Mouse (Mus musculus): ENCODE measurements at regions not wholly inside any gene's neighbourhood (a gene's known extent, or its start where the extent isn't known, plus 50 kb on each side); places are given as distances from the start of the nearest gene placed in this dataset.
A peak's percentile ranks its signal among the peaks of the same experiment; 100 is the strongest.

DNA sequence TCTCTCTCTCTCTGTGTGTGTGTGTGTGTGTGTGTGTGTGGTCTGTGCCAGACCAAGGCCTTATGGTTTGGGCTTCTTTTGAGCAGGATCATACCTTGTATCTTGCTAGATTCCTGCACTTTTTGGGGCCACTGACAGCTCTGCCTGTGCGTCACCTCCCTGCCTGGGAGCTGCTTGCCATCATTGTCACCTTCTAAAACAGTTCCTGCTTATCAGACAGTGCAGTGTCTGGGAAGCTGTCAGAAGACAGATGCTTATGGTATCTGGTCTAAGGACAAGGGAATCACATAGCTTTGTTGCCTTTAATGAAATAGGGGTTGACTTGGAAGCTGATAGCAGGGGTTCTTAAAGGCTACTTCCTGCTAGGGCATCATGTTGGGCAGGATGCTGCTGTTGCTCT lies 114.1 kb upstream of the Spon1 start:
- Histone ChIP-seq H3K4me1 (ENCODE audit: control insufficient read depth, insufficient read depth, low read length) (no peaks in the 10 kb centered on the region), H3K4me2 (ENCODE audit: low read depth, severe bottlenecking) (no peak overlapping the region), H3K36me3 (ENCODE audit: control insufficient read depth, insufficient read depth, low read length) (no peaks in the 10 kb centered on the region), H3K9ac (ENCODE audit: low read length) (no peak overlapping the region), H3K27ac (replicated peaks; ENCODE audit: low read depth, low read length) (no peak overlapping the region), H3K4me3 (ENCODE audit: low read depth, low read length) (no peak overlapping the region), H3K27me3 (ENCODE audit: control insufficient read depth, insufficient read depth, low read length) (no peaks in the 10 kb centered on the region), H3K9me3 (ENCODE audit: control insufficient read depth, low read length) (no peaks in the 10 kb centered on the region)
- ATAC-seq (ENCODE audit: insufficient number of reproducible peaks, low FRiP score, low TSS enrichment, low read depth) = no peak
- WGBS = 50% methylated on average over 1 of the region's 1 CpGs
- no peak for DNase-seq (ENCODE audit: low spot score)

DNA sequence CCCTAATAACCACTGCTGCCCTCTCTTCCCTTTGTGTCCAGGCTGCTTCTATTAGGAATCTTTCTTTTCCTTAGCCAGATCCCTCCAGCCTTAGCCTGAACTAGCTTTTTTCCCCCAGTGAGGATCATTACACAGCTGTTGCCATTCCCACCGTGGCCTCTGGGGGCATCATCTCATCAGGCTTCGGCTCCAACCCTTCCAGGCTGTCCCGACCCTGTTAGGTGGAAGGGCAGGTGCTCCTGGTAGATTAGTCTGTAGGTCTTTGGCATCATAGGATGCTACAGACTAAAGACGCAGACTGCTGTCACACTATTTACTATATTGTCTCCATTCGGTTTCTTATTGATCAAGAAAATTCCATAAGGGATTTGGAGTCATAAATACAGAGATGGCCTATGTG lies 112.7 kb upstream of the Spon1 start:
- H3K9me3 ChIP-seq (ENCODE audit: control insufficient read depth, low read length) = no peaks in the 10 kb centered on the region
- no peak overlapping the region for H3K27ac ChIP-seq (replicated peaks; ENCODE audit: low read depth, low read length)
- 32% methylated on average over 5 of the region's 5 CpGs for WGBS
- no peak overlapping the region for H3K9ac ChIP-seq (ENCODE audit: low read length)
- peak; percentile 73 for DNase-seq (ENCODE audit: low spot score)
- H3K27me3 ChIP-seq (ENCODE audit: control insufficient read depth, insufficient read depth, low read length) = no peaks in the 10 kb centered on the region
- H3K4me1 ChIP-seq (ENCODE audit: control insufficient read depth, insufficient read depth, low read length) = no peaks in the 10 kb centered on the region
- H3K4me3 ChIP-seq (ENCODE audit: low read depth, low read length) = no peak overlapping the region
- no peaks in the 10 kb centered on the region for H3K36me3 ChIP-seq (ENCODE audit: control insufficient read depth, insufficient read depth, low read length)
- no peak for ATAC-seq (ENCODE audit: insufficient number of reproducible peaks, low FRiP score, low TSS enrichment, low read depth)
- H3K4me2 ChIP-seq (ENCODE audit: low read depth, severe bottlenecking) = no peak overlapping the region

DNA sequence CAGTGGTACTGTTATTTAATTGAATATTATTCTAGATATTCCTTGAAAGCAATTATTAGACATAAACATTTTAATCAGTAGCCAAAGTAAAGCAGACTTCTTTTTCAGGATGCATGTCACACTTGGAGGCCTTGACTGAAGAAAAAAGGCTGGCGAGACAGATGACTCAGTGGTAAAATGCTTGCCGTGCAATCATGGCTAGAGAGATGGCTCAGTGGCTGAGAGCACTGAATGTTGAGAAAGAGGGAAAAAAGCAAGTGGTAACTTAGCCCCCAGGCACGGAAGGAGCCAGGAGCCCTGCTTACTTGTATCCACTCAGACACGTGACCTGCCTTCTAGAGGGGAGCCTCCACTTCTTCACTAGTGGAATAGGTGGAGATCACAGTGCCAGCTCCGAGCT lies 110.5 kb upstream of the Spon1 start:
- no peak for ATAC-seq (ENCODE audit: insufficient number of reproducible peaks, low FRiP score, low TSS enrichment, low read depth)
- no peaks in the 10 kb centered on the region for H3K36me3 ChIP-seq (ENCODE audit: control insufficient read depth, insufficient read depth, low read length)

DNA sequence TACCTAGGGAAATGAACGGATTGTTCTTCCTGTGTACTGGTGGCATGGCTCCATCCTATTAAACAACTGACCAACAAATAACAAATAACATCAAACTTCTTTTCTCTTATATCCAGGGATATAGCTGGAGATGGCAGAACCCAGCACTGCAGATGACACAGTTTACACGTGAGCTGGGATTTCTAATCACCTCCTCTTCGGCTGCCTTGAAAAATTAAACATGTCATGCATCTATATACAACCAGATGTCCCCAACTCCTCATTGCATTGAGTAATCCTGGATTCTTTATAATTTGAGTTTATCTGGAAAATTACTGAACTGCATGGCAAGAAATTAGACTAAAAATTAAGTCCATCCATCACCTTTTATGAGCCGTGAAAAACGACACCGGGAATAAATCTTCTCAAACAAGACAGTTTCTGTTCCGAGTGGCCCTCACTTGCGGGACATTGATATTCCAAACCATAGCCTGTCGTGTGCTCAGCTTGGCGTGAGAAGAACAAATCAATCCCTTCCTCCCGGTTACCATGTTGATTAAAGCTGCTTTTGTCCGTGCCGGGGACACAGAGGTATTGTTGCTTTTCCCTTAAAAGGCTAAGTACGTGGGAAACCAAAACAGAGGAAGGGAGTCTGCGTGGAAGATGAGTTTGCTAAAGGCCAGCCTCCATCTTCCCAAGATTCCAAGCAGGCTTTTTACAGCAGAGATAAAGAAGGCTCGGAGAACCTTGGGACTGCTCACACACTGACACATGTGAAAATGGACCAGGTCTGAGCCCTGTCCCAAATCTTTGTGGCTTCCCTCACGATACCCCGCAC lies 92.8 kb upstream of the Spon1 start:
- Histone ChIP-seq H3K4me3 (ENCODE audit: low read depth, low read length) (no peak overlapping the region), H3K27ac (replicated peaks; ENCODE audit: low read depth, low read length) (no peak overlapping the region), H3K9me3 (ENCODE audit: control insufficient read depth, low read length) (no peaks in the 10 kb centered on the region), H3K27me3 (ENCODE audit: control insufficient read depth, insufficient read depth, low read length) (no peaks in the 10 kb centered on the region), H3K4me1 (ENCODE audit: control insufficient read depth, insufficient read depth, low read length) (no peaks in the 10 kb centered on the region), H3K4me2 (ENCODE audit: low read depth, severe bottlenecking) (no peak overlapping the region), H3K36me3 (ENCODE audit: control insufficient read depth, insufficient read depth, low read length) (no peaks in the 10 kb centered on the region), H3K9ac (ENCODE audit: low read length) (no peak overlapping the region)
- no peak for DNase-seq (ENCODE audit: low spot score)
- no peak for ATAC-seq (ENCODE audit: insufficient number of reproducible peaks, low FRiP score, low TSS enrichment, low read depth)
- whole genome bisulfite sequencing = 69% methylated on average over 18 of the region's 18 CpGs

More for the DNA sequence above, 110.5 kb upstream of the Spon1 start:
- no peak overlapping the region for H3K4me2 ChIP-seq (ENCODE audit: low read depth, severe bottlenecking)
- H3K9ac ChIP-seq (ENCODE audit: low read length) = no peak overlapping the region
- H3K27me3 ChIP-seq (ENCODE audit: control insufficient read depth, insufficient read depth, low read length) = no peaks in the 10 kb centered on the region
- H3K9me3 ChIP-seq (ENCODE audit: control insufficient read depth, low read length) = no peaks in the 10 kb centered on the region
- DNase-seq (ENCODE audit: low spot score) = no peak
- H3K4me3 ChIP-seq (ENCODE audit: low read depth, low read length) = no peak overlapping the region
- no peak overlapping the region for H3K27ac ChIP-seq (replicated peaks; ENCODE audit: low read depth, low read length)
- H3K4me1 ChIP-seq (ENCODE audit: control insufficient read depth, insufficient read depth, low read length) = no peaks in the 10 kb centered on the region
- WGBS = 81% methylated on average over 5 of the region's 5 CpGs

DNA sequence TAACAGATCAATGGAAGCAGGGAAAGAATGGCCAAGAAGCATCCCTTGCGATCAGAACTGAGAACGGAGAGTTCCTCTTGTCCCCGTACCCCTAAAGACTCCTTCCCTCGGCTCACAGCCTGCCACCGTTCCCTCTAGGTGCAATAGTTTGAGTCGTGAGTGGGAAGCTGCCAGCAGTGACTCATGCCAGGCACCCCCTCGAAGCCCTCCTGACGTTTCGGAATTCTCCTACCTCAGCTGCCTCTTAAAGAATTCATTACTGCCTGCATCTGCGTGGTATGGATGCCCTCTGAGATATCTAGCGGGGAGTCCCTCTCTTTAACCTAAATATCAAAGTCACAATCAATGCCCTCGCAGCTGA lies 92.2 kb upstream of the Spon1 start:
- whole genome bisulfite sequencing = 74% methylated on average over 12 of the region's 12 CpGs
- no peaks in the 10 kb centered on the region for H3K4me1 ChIP-seq (ENCODE audit: control insufficient read depth, insufficient read depth, low read length)
- no peak overlapping the region for H3K4me3 ChIP-seq (ENCODE audit: low read depth, low read length)
- ATAC-seq (ENCODE audit: insufficient number of reproducible peaks, low FRiP score, low TSS enrichment, low read depth) (no peak), DNase-seq (ENCODE audit: low spot score) (no peak)
- no peaks in the 10 kb centered on the region for H3K9me3 ChIP-seq (ENCODE audit: control insufficient read depth, low read length)
- H3K36me3 ChIP-seq (ENCODE audit: control insufficient read depth, insufficient read depth, low read length) = no peaks in the 10 kb centered on the region
- H3K9ac ChIP-seq (ENCODE audit: low read length) = no peak overlapping the region
- no peaks in the 10 kb centered on the region for H3K27me3 ChIP-seq (ENCODE audit: control insufficient read depth, insufficient read depth, low read length)
- no peak overlapping the region for H3K27ac ChIP-seq (replicated peaks; ENCODE audit: low read depth, low read length)
- no peak overlapping the region for H3K4me2 ChIP-seq (ENCODE audit: low read depth, severe bottlenecking)

DNA sequence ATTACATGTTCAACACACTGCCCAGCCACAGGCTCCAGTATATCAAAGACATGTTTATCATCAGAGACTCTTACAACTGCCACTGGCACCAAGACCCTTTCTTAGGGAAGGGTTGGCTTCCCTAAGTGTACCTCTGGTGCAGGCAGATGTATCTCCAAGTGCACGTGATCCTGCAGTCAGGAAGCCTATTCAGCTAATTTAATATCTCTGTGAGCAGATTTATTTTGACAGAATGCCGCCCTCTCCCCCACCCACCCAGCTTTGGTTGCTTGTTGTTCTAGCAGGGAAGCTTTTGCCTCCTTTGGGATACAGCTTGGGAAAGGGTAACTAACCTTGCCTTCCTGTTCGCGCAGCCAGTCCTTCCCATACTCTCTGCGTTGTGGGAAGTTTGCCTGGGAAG lies 83.5 kb upstream of the Spon1 start:
- no peak for ATAC-seq (ENCODE audit: insufficient number of reproducible peaks, low FRiP score, low TSS enrichment, low read depth)
- no peaks in the 10 kb centered on the region for H3K9me3 ChIP-seq (ENCODE audit: control insufficient read depth, low read length)

DNA sequence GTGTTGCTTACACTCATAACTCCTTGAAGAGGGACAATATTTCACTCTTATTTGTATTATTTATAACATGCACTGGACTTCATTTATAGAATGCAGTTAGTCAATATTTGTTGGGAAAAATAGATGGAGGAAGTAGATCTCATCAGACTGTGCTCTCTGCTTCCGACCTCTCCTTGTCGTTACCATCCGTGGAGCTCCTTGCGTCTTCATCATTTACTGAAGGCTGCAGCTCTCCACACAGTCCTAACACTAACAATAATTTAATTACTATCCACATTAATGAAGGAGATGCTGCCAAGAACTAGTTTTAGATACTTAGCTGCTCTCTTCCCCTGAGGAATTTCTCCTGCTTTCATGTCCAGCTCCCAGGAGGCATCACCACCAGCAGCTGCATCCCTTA lies 80.4 kb upstream of the Spon1 start:
- no peaks in the 10 kb centered on the region for H3K36me3 ChIP-seq (ENCODE audit: control insufficient read depth, insufficient read depth, low read length)
- DNase-seq (ENCODE audit: low spot score) (no peak), ATAC-seq (ENCODE audit: insufficient number of reproducible peaks, low FRiP score, low TSS enrichment, low read depth) (no peak)
- H3K4me2 ChIP-seq (ENCODE audit: low read depth, severe bottlenecking) = no peak overlapping the region
- 93% methylated on average over 4 of the region's 4 CpGs for WGBS
- no peak overlapping the region for H3K4me3 ChIP-seq (ENCODE audit: low read depth, low read length)
- no peak overlapping the region for H3K27ac ChIP-seq (replicated peaks; ENCODE audit: low read depth, low read length)
- H3K9ac ChIP-seq (ENCODE audit: low read length) = no peak overlapping the region
- no peaks in the 10 kb centered on the region for H3K4me1 ChIP-seq (ENCODE audit: control insufficient read depth, insufficient read depth, low read length)
- H3K27me3 ChIP-seq (ENCODE audit: control insufficient read depth, insufficient read depth, low read length) = no peaks in the 10 kb centered on the region
- no peaks in the 10 kb centered on the region for H3K9me3 ChIP-seq (ENCODE audit: control insufficient read depth, low read length)

More for the DNA sequence above, 83.5 kb upstream of the Spon1 start:
- Histone ChIP-seq H3K4me2 (ENCODE audit: low read depth, severe bottlenecking) (no peak overlapping the region), H3K9ac (ENCODE audit: low read length) (no peak overlapping the region), H3K4me1 (ENCODE audit: control insufficient read depth, insufficient read depth, low read length) (no peaks in the 10 kb centered on the region), H3K36me3 (ENCODE audit: control insufficient read depth, insufficient read depth, low read length) (no peaks in the 10 kb centered on the region), H3K4me3 (ENCODE audit: low read depth, low read length) (no peak overlapping the region), H3K27me3 (ENCODE audit: control insufficient read depth, insufficient read depth, low read length) (no peaks in the 10 kb centered on the region), H3K27ac (replicated peaks; ENCODE audit: low read depth, low read length) (no peak overlapping the region)
- DNase-seq (ENCODE audit: low spot score) = no peak
- 86% methylated on average over 5 of the region's 5 CpGs for WGBS

DNA sequence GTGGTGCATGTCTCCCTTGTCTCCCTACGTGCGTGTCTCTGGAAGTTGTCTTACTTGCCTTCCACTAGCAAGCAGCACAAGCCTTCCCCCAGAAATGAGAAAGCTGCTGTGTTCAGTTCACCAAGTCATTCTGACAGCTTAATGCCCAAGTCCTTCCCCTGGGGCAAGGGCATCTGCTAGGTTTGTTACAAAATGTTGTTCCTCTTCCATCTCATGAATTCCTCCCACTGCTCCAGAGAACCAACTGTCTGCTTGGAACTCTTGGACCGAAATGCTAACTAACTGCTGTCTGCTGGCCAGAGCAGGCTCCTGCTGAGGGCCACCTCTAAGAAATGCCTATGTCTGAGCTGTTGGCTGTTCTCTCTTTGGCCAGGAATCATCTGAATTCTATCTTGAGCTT lies 79.3 kb upstream of the Spon1 start:
- no peak overlapping the region for H3K4me3 ChIP-seq (ENCODE audit: low read depth, low read length)
- no peaks in the 10 kb centered on the region for H3K27me3 ChIP-seq (ENCODE audit: control insufficient read depth, insufficient read depth, low read length)
- no peak overlapping the region for H3K27ac ChIP-seq (replicated peaks; ENCODE audit: low read depth, low read length)
- H3K36me3 ChIP-seq (ENCODE audit: control insufficient read depth, insufficient read depth, low read length) = no peaks in the 10 kb centered on the region
- no peak overlapping the region for H3K9ac ChIP-seq (ENCODE audit: low read length)
- ATAC-seq (ENCODE audit: insufficient number of reproducible peaks, low FRiP score, low TSS enrichment, low read depth) (no peak), DNase-seq (ENCODE audit: low spot score) (no peak)
- no peaks in the 10 kb centered on the region for H3K9me3 ChIP-seq (ENCODE audit: control insufficient read depth, low read length)
- no peaks in the 10 kb centered on the region for H3K4me1 ChIP-seq (ENCODE audit: control insufficient read depth, insufficient read depth, low read length)
- 81% methylated on average over 3 of the region's 3 CpGs for WGBS
- H3K4me2 ChIP-seq (ENCODE audit: low read depth, severe bottlenecking) = no peak overlapping the region

DNA sequence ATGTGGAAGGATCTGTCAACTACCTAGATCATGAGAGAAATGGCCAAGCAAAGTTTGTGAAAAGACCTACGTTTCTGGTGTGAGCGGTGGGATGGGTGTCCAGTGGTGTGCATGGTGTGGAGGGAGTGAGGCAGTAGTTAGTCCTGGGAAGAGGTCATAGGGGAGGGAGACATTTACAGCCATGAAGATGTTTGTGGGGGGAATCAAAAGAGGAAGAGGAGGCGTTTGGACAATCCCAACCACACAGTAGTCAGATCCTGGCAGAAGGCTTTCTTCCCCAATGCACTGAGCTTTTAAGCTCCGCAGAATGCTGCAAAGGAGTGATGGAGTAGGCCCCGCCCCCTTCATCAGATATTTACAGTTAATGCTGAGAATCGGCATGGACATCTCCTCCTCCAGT lies 78.2 kb upstream of the Spon1 start:
- Histone ChIP-seq H3K4me3 (ENCODE audit: low read depth, low read length) (no peak overlapping the region), H3K9me3 (ENCODE audit: control insufficient read depth, low read length) (no peaks in the 10 kb centered on the region), H3K27me3 (ENCODE audit: control insufficient read depth, insufficient read depth, low read length) (no peaks in the 10 kb centered on the region), H3K4me1 (ENCODE audit: control insufficient read depth, insufficient read depth, low read length) (no peaks in the 10 kb centered on the region), H3K9ac (ENCODE audit: low read length) (no peak overlapping the region), H3K36me3 (ENCODE audit: control insufficient read depth, insufficient read depth, low read length) (no peaks in the 10 kb centered on the region), H3K4me2 (ENCODE audit: low read depth, severe bottlenecking) (no peak overlapping the region), H3K27ac (replicated peaks; ENCODE audit: low read depth, low read length) (no peak overlapping the region)
- DNase-seq (ENCODE audit: low spot score) = no peak
- 86% methylated on average over 6 of the region's 6 CpGs for WGBS
- no peak for ATAC-seq (ENCODE audit: insufficient number of reproducible peaks, low FRiP score, low TSS enrichment, low read depth)
